In the genomic region with DNA sequence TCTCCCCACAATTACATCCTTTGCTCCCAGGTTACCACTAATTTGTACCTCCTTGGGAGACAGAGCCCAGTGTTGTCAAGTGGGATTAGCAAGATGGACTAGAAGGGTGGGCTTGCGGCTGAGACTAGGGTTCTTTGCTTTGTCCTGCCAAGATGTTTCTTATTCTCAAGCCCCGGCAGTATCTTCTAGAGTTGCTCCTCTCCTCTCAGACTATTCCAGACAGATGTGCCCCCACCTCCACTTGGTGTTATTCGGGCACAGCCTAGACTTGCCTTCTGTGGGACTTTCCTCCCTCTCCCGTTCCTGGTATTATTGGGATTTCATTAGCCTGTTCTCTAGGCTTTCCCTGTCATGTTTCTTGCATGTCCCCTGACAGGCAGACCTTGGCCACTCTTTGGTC, we compare ENCODE assay signal across 21 mouse cellular contexts. TPM values are rescaled to one million over a fixed set of nuclear protein-coding genes. Genes with fewer than 3 reads are reported as not detected.
DNase-seq lines count a peak whose midpoint lies in the region; ATAC-seq and TF ChIP-seq lines count a peak whose summit lies in the region.
"Had no signal": no experiment of that assay in that cellular context is flagged by ENCODE, and none has a peak within 500 bp of the region (broad histone marks: within the 10 kb centered on the region; RNA-seq: fewer than 3 reads in every experiment).

No protein-coding gene starts in this region.

- no peak overlapping the region for H3K9ac ChIP-seq in forebrain, embryonic 12.5 days
- peak overlapping the region; percentile 67 for H3K9ac ChIP-seq in lung, embryonic 14.5 days
- H3K9ac ChIP-seq in midbrain, embryonic 15.5 days = no peak overlapping the region
- H3K9ac ChIP-seq: embryonic facial prominence, embryonic 13.5 days; heart, embryonic 12.5 days had no signal

- H3K4me3 ChIP-seq in forebrain, embryonic 10.5 days = no peak overlapping the region
- no peak overlapping the region for H3K4me3 ChIP-seq in forebrain, embryonic 12.5 days (replicated peaks)
- H3K4me3 ChIP-seq in lung, embryonic 14.5 days (ENCODE audit: low read depth, low read length) = peak overlapping the region; percentile 27
- no peak overlapping the region for H3K4me3 ChIP-seq in midbrain, embryonic 10.5 days
- no peak overlapping the region for H3K4me3 ChIP-seq in midbrain, embryonic 15.5 days
- H3K4me3 ChIP-seq: embryonic facial prominence, embryonic 13.5 days; gastrocnemius, adult 2 months; heart, embryonic 12.5 days; hindbrain, embryonic 10.5 days had no signal

- no peaks in the 10 kb centered on the region for H3K36me3 ChIP-seq in forebrain, embryonic 10.5 days (replicated peaks)
- H3K36me3 ChIP-seq in forebrain, embryonic 12.5 days (replicated peaks) = no peaks in the 10 kb centered on the region
- H3K36me3 ChIP-seq in lung, embryonic 14.5 days (ENCODE audit: insufficient read depth) = no peaks in the 10 kb centered on the region
- H3K36me3 ChIP-seq in midbrain, embryonic 10.5 days = no peaks in the 10 kb centered on the region
- H3K36me3 ChIP-seq in midbrain, embryonic 15.5 days (replicated peaks) = no peaks in the 10 kb centered on the region
- H3K36me3 ChIP-seq: embryonic facial prominence, embryonic 13.5 days; heart, embryonic 12.5 days; hindbrain, embryonic 10.5 days had no signal

- TF ChIP-seq CTCF in lung, embryonic 14.5 days (IDR thresholded peaks at IDR 0.05; ENCODE audit: low read depth) = no peak

- H3K27ac ChIP-seq in forebrain, embryonic 10.5 days = no peak overlapping the region
- no peak overlapping the region for H3K27ac ChIP-seq in forebrain, embryonic 12.5 days
- H3K27ac ChIP-seq in lung, embryonic 14.5 days (ENCODE audit: low read depth) = peak overlapping the region; percentile 89
- no peak overlapping the region; the same call in 1 of the 2 replicates for H3K27ac ChIP-seq in midbrain, embryonic 10.5 days (replicated peaks)
- H3K27ac ChIP-seq in midbrain, embryonic 15.5 days = no peak overlapping the region
- H3K27ac ChIP-seq: embryonic facial prominence, embryonic 13.5 days; gastrocnemius, adult 2 months; hindbrain, embryonic 10.5 days had no signal

- peaks cover 27% of the 10 kb centered on the region for H3K4me1 ChIP-seq in forebrain, embryonic 10.5 days
- peaks cover 13% of the 10 kb centered on the region for H3K4me1 ChIP-seq in forebrain, embryonic 12.5 days
- H3K4me1 ChIP-seq in lung, embryonic 14.5 days (ENCODE audit: insufficient read depth) = no peaks in the 10 kb centered on the region
- peaks cover 38% of the 10 kb centered on the region for H3K4me1 ChIP-seq in midbrain, embryonic 10.5 days
- H3K4me1 ChIP-seq in midbrain, embryonic 15.5 days = peaks cover 8% of the 10 kb centered on the region

- ATAC-seq in forebrain, embryonic 12.5 days (ENCODE audit: low FRiP score) = no peak
- no peak for ATAC-seq in lung, embryonic 14.5 days (ENCODE audit: insufficient read depth)
- no peak for ATAC-seq in midbrain, embryonic 15.5 days (replicated peaks)
- ATAC-seq: activated CD4-positive, CD25-positive, alpha-beta regulatory T cell, adult 4 months; forebrain, embryonic 14.5 days; hindbrain, embryonic 16.5 days; Patski had no signal

- WGBS in forebrain, embryonic 10.5 days = 13% methylated on average over 4 of the region's 4 CpGs
- WGBS in forebrain, embryonic 12.5 days = 13% methylated on average over 4 of the region's 4 CpGs
- WGBS in lung, embryonic 14.5 days = 7% methylated on average over 4 of the region's 4 CpGs
- WGBS in midbrain, embryonic 10.5 days = 9% methylated on average over 4 of the region's 4 CpGs
- WGBS in midbrain, embryonic 15.5 days = 15% methylated on average over 4 of the region's 4 CpGs

- peak; percentile 21 for DNase-seq in forebrain, embryonic 10.5 days (ENCODE audit: extremely low spot score, low spot score)
- no peak for DNase-seq in lung, embryonic 14.5 days
- no peak for DNase-seq in lung, adult 18-20 months
- DNase-seq in midbrain, embryonic 10.5 days (ENCODE audit: low spot score) = peak; percentile 21
- DNase-seq in testis, postnatal 14 days (ENCODE audit: low spot score) = no peak
- DNase-seq: adrenal gland, postnatal 14 days; cerebellum, adult 18-20 months; cerebellum, adult 9-11 months; cerebellum, postnatal 36 days; gastrocnemius, adult 2 months; gastrocnemius, postnatal 25 days had no signal

- no peak overlapping the region for H3K4me2 ChIP-seq in forebrain, embryonic 12.5 days
- H3K4me2 ChIP-seq in lung, embryonic 14.5 days = peak overlapping the region; percentile 57
- H3K4me2 ChIP-seq in midbrain, embryonic 15.5 days = no peak overlapping the region
- H3K4me2 ChIP-seq: embryonic facial prominence, embryonic 13.5 days; heart, embryonic 12.5 days had no signal

- H3K27me3 ChIP-seq in forebrain, embryonic 10.5 days (ENCODE audit: poor library complexity, severe bottlenecking) = peaks cover 98% of the 10 kb centered on the region
- peaks cover 92% of the 10 kb centered on the region for H3K27me3 ChIP-seq in forebrain, embryonic 12.5 days
- peaks cover 91% of the 10 kb centered on the region for H3K27me3 ChIP-seq in lung, embryonic 14.5 days (ENCODE audit: insufficient read depth, low read length)
- H3K27me3 ChIP-seq in midbrain, embryonic 10.5 days (ENCODE audit: low read depth, poor library complexity, severe bottlenecking) = peaks cover 99% of the 10 kb centered on the region
- H3K27me3 ChIP-seq in midbrain, embryonic 15.5 days (replicated peaks) = peaks cover 93% of the 10 kb centered on the region
- H3K27me3 ChIP-seq: CH12.LX had no signal

- H3K9me3 ChIP-seq in forebrain, embryonic 10.5 days = no peaks in the 10 kb centered on the region
- H3K9me3 ChIP-seq in forebrain, embryonic 12.5 days = no peaks in the 10 kb centered on the region
- no peaks in the 10 kb centered on the region for H3K9me3 ChIP-seq in lung, embryonic 14.5 days (ENCODE audit: low read depth, low read length)
- H3K9me3 ChIP-seq in midbrain, embryonic 10.5 days (replicated peaks) = no peaks in the 10 kb centered on the region
- no peaks in the 10 kb centered on the region for H3K9me3 ChIP-seq in midbrain, embryonic 15.5 days
- H3K9me3 ChIP-seq: embryonic facial prominence, embryonic 13.5 days; heart, embryonic 12.5 days; hindbrain, embryonic 10.5 days had no signal

RNA-seq across cellular contexts. Expression of a gene that starts 14.5 kb away (rescaled TPM):
- 12.0 and 14.3 TPM in 2 replicates for polyA plus RNA-seq in forebrain, embryonic 10.5 days (2016; fragmentation: Nextera tagmentation; extraction: Ambion mirVana)
- polyA plus RNA-seq in forebrain, embryonic 12.5 days (2016; fragmentation: Nextera tagmentation; extraction: Ambion mirVana) = 37.2 and 66.0 TPM in 2 replicates
- 94.6 and 95.1 TPM in 2 replicates for polyA plus RNA-seq in lung, embryonic 14.5 days (2014; fragmentation: Nextera tagmentation; extraction: Ambion mirVana)
- polyA plus RNA-seq in midbrain, embryonic 10.5 days (2016; fragmentation: Nextera tagmentation; extraction: Ambion mirVana) = 9.1 and 9.4 TPM in 2 replicates
- polyA plus RNA-seq in midbrain, embryonic 15.5 days (2015; fragmentation: Nextera tagmentation; extraction: Ambion mirVana) = 6.3 and 8.0 TPM in 2 replicates
- polyA plus RNA-seq: activated CD4-positive, CD25-positive, alpha-beta regulatory T cell, adult 4 months; embryonic facial prominence, embryonic 13.5 days; hindbrain, embryonic 16.5 days; Patski had no signal

Comparison
In these comparisons a context has a peak if more than half of its experiments do, and no peak if none do; other contexts are left out.
1. DNase-seq: peak in forebrain, embryonic 10.5 days (single experiment) and midbrain, embryonic 10.5 days (single experiment); none in lung, embryonic 14.5 days (single experiment), lung, adult 18-20 months (0 of 2) and testis, postnatal 14 days (single experiment).